Mouse (Mus musculus) myocyte (in vitro differentiated cells): ENCODE results near the gene Zdhhc13.

Experiments used
- CEBPB ChIP-seq: IDR thresholded peaks from 2 replicates; pipeline ENCODE4 v1.6.1; 2011; ENCODE audit warnings: mild to moderate bottlenecking, moderate library complexity; ENCODE audit not compliant: poor library complexity, insufficient read depth, severe bottlenecking
- MAX ChIP-seq: IDR thresholded peaks from one replicate; pipeline ENCODE4 v1.6.1; 2011; ENCODE audit warnings: low read depth, mild to moderate bottlenecking, control low read depth
- MYOD1 ChIP-seq, 3 experiments: IDR thresholded peaks; one replicate each; pipeline ENCODE4 v1.6.1; 2011; ENCODE audit warnings: control low read depth in 2 of 3, low read depth in 2 of 3, mild to moderate bottlenecking in 2 of 3, moderate library complexity in 1 of 3; ENCODE audit not compliant: insufficient read length in 2 of 3, control insufficient read depth in 1 of 3
- MYOG ChIP-seq, 3 experiments: IDR thresholded peaks; one replicate each; pipeline ENCODE4 v1.6.1; 2011; ENCODE audit warnings: control low read depth in 2 of 3, low read depth in 2 of 3, mild to moderate bottlenecking in 2 of 3; ENCODE audit not compliant: insufficient read length in 2 of 3, control insufficient read depth in 1 of 3, insufficient read depth in 1 of 3
- POLR2A ChIP-seq: IDR thresholded peaks from one replicate; pipeline ENCODE4 v1.6.1; 2011; ENCODE audit warnings: low read depth, mild to moderate bottlenecking, control low read depth, moderate library complexity; ENCODE audit not compliant: insufficient read length
- POLR2AphosphoS2 ChIP-seq: IDR thresholded peaks from one replicate; pipeline ENCODE4 v1.6.1; 2011; ENCODE audit warnings: low read depth, control low read depth; ENCODE audit not compliant: insufficient read length
- TCF12 ChIP-seq: IDR thresholded peaks from one replicate; pipeline ENCODE4 v1.6.1; 2011; ENCODE audit warnings: mild to moderate bottlenecking, control low read depth; ENCODE audit not compliant: poor library complexity, insufficient read depth, severe bottlenecking
- TCF3 ChIP-seq: IDR thresholded peaks from one replicate; pipeline ENCODE4 v1.6.1; 2011; ENCODE audit warnings: low read depth, control low read depth; ENCODE audit not compliant: insufficient read length
- USF1 ChIP-seq: IDR thresholded peaks from one replicate; pipeline ENCODE4 v1.6.1; 2011; ENCODE audit warnings: low read depth, mild to moderate bottlenecking, control low read depth, moderate library complexity

GRCm38 (mm10) chr7:48864199-48864598 is 75.4 kb downstream of the Zdhhc13 start:
- TF ChIP-seq MAX (no peak), MYOD1 (IDR thresholded peaks at IDR 0.05; ENCODE audit: control insufficient read depth in 1 of 3, insufficient read length in 2 of 3, low read depth in 2 of 3) (no peak), POLR2A (no peak), CEBPB (no peak), USF1 (no peak), MYOG (IDR thresholded peaks at IDR 0.05; ENCODE audit: control insufficient read depth in 1 of 3, insufficient read depth in 1 of 3, insufficient read length in 2 of 3, low read depth in 2 of 3) (no peak), TCF3 (no peak), TCF12 (no peak), POLR2AphosphoS2 (peak; percentile 50)
